Mouse (Mus musculus) ES-Bruce4 (cell line): ENCODE data around the gene Gm973.

Experiments
- CTCF ChIP-seq: IDR thresholded peaks from one replicate; pipeline ENCODE4 v1.8.1; 2011; ENCODE audit warnings: low read depth, low read length
- POLR2A ChIP-seq: IDR thresholded peaks from one replicate; pipeline ENCODE4 v1.8.1; 2011; ENCODE audit warnings: low read length; ENCODE audit not compliant: insufficient read depth

DNA sequence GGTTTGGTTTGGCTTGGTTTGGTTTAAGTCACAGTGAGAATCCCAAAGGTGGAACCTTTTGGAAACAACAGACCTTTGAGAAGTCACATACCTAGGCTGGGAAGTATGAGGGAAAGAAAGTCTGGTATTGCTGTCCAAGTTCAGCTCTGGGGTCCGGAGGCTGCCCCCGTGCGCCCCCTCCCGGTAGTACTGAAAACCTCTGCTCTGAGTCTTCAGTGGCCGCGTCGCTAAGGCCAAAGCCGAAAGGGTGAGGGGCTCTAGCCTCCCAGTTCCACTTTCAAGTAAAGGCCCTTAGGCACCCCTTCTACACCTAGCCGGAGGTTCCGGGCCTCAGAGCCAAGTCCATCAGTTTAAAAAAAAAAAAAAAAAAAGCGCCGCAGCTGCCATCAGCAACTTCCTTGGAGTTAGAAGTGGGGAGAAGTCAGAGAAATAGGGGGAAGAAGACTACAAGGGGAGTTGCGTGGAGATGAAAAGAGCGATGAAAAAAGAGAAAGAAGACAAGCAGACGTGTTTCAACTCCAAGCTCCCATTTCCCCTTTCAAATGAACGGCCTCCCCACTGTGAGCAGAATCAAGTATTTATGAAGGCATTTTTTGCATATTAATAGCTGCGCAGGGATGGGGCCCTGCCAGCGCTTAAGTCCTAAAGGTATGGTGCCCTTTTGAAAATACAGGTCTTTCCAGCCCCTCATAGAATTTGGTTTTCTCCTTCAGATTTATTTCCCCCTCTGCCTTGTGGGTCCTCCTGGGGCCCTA is 68.8 kb downstream of the Gm973 start:
- peak; percentile 85 for TF ChIP-seq CTCF
- TF ChIP-seq POLR2A, result no peak
